Mouse (Mus musculus) CH12.LX (cell line): ENCODE results near the gene Celf2. TPM values are rescaled to one million over a fixed set of nuclear protein-coding genes. Genes with fewer than 3 reads are reported as not detected.

ENCODE experiments used
- DNase-seq: peaks from one replicate; pipeline ENCODE4 v3.0.0-alpha.2; 2013; ENCODE audit errors: extremely low read depth
- H3K27ac ChIP-seq: 2 replicates; pipeline ENCODE4 v1.5.1; 2012; ENCODE audit warnings: low read depth, mild to moderate bottlenecking, control low read depth, moderate library complexity; ENCODE audit not compliant: insufficient read depth
- H3K27me3 ChIP-seq: replicated peaks from 2 replicates; pipeline ENCODE3; 2012; ENCODE audit warnings: inconsistent platforms
- H3K36me3 ChIP-seq, 2 experiments: replicated peaks in 1 of 2; 2 replicates each; pipeline versions ENCODE3 to v1.6.1; 2012; ENCODE audit warnings: inconsistent platforms in 1 of 2, low read length in 1 of 2, mild to moderate bottlenecking in 1 of 2, mixed read lengths in 1 of 2, moderate library complexity in 1 of 2; ENCODE audit not compliant: control insufficient read depth in 1 of 2, insufficient read depth in 1 of 2
- H3K4me1 ChIP-seq, 2 experiments: 2 replicates each; pipeline ENCODE4 v1.6.1; 2012; ENCODE audit warnings: inconsistent platforms in 1 of 2, moderate library complexity in 1 of 2; ENCODE audit not compliant: insufficient read depth in 2 of 2, control insufficient read depth in 1 of 2
- H3K4me2 ChIP-seq: 2 replicates; pipeline ENCODE4 v1.6.1; 2012; ENCODE audit warnings: low read depth, mild to moderate bottlenecking, control low read depth; ENCODE audit not compliant: poor library complexity, insufficient read depth, severe bottlenecking
- H3K4me3 ChIP-seq, 3 experiments: fragments of 150-350 bp in 1 of 3; sonication (generic) in 1 of 3; replicated peaks in 1 of 3; 2 replicates each; pipeline versions ENCODE3 to v1.5.1; 2011 to 2012; ENCODE audit warnings: low read depth in 2 of 3, low read length in 2 of 3, mild to moderate bottlenecking in 2 of 3, moderate library complexity in 2 of 3, control low read depth in 1 of 3, improper control_type of control experiment in 1 of 3, inconsistent platforms in 1 of 3, mixed read lengths in 1 of 3; ENCODE audit not compliant: poor library complexity in 1 of 3
- H3K79me2 ChIP-seq: replicated peaks from 2 replicates; pipeline ENCODE4 v1.6.1; 2012; ENCODE audit warnings: mild to moderate bottlenecking, moderate library complexity; ENCODE audit not compliant: control insufficient read depth, poor library complexity, insufficient read depth, severe bottlenecking; ENCODE audit errors: extremely low read depth
- H3K9ac ChIP-seq: 2 replicates; pipeline ENCODE4 v1.6.1; 2012; ENCODE audit warnings: low read depth, mild to moderate bottlenecking, control low read depth, moderate library complexity; ENCODE audit not compliant: insufficient read depth
- H3K9me3 ChIP-seq: replicated peaks from 2 replicates; pipeline ENCODE3; 2012; ENCODE audit warnings: low read length, inconsistent platforms, mixed read lengths
- BHLHE40 ChIP-seq: IDR thresholded peaks from 2 replicates; pipeline ENCODE4 v1.6.1; 2011; ENCODE audit warnings: mild to moderate bottlenecking, low read depth, low read length, improper control_type of control experiment
- CHD1 ChIP-seq: IDR thresholded peaks from 2 replicates; pipeline ENCODE4 v1.6.1; 2012; ENCODE audit warnings: low read depth, low read length, improper control_type of control experiment, inconsistent platforms
- CHD2 ChIP-seq: IDR thresholded peaks from 2 replicates; pipeline ENCODE4 v1.6.1; 2011; ENCODE audit warnings: low read length, improper control_type of control experiment
- CTCF ChIP-seq, 2 experiments: IDR thresholded peaks in 1 of 2; conservative IDR thresholded peaks in 1 of 2; 2 replicates each; pipeline ENCODE4 v1.5.1; 2011 to 2012; ENCODE audit warnings: low read depth in 2 of 2, low read length in 2 of 2, improper control_type of control experiment in 1 of 2, inconsistent platforms in 1 of 2, mild to moderate bottlenecking in 1 of 2, moderate library complexity in 1 of 2
- E2F4 ChIP-seq: IDR thresholded peaks from 2 replicates; pipeline ENCODE4 v1.6.1; 2011; ENCODE audit warnings: low read depth, low read length, improper control_type of control experiment; ENCODE audit not compliant: insufficient replicate concordance
- ELF1 ChIP-seq: IDR thresholded peaks from 2 replicates; pipeline ENCODE4 v1.6.1; 2014; ENCODE audit warnings: low read depth, mild to moderate bottlenecking, inconsistent platforms, low read length, improper control_type of control experiment
- ETS1 ChIP-seq: conservative IDR thresholded peaks from 2 replicates; pipeline ENCODE4 v1.6.1; 2012; ENCODE audit warnings: low read depth, mild to moderate bottlenecking, inconsistent platforms, low read length, improper control_type of control experiment, moderate library complexity
- HCFC1 ChIP-seq: IDR thresholded peaks from 2 replicates; pipeline ENCODE4 v1.6.1; 2012; ENCODE audit warnings: low read depth, mild to moderate bottlenecking, inconsistent platforms, low read length, improper control_type of control experiment
- JUND ChIP-seq: conservative IDR thresholded peaks from 2 replicates; pipeline ENCODE4 v1.6.1; 2011; ENCODE audit warnings: low read depth, low read length, improper control_type of control experiment
- MAZ ChIP-seq: IDR thresholded peaks from 2 replicates; pipeline ENCODE4 v1.6.1; 2012; ENCODE audit warnings: low read depth, mild to moderate bottlenecking, inconsistent platforms, low read length, improper control_type of control experiment, moderate library complexity
- MEF2A ChIP-seq: IDR thresholded peaks from 2 replicates; pipeline ENCODE4 v1.6.1; 2014; ENCODE audit warnings: low read depth, mild to moderate bottlenecking, inconsistent platforms, low read length, improper control_type of control experiment, borderline replicate concordance
- MXI1 ChIP-seq: IDR thresholded peaks from 2 replicates; pipeline ENCODE4 v1.6.1; 2011; ENCODE audit warnings: mild to moderate bottlenecking, low read depth, low read length, improper control_type of control experiment
- NRF1 ChIP-seq: IDR thresholded peaks from 2 replicates; pipeline ENCODE4 v1.6.1; 2014; ENCODE audit warnings: low read depth, mild to moderate bottlenecking, inconsistent platforms, low read length, improper control_type of control experiment, moderate library complexity
- PAX5 ChIP-seq: IDR thresholded peaks from 2 replicates; pipeline ENCODE4 v1.6.1; 2012; ENCODE audit warnings: low read length, inconsistent platforms, mixed read lengths
- RCOR1 ChIP-seq: conservative IDR thresholded peaks from 2 replicates; pipeline ENCODE4 v1.6.1; 2012; ENCODE audit warnings: low read depth, mild to moderate bottlenecking, inconsistent platforms, low read length, improper control_type of control experiment
- SMC3 ChIP-seq: IDR thresholded peaks from 2 replicates; pipeline ENCODE4 v1.6.1; 2011; ENCODE audit warnings: low read depth, low read length, improper control_type of control experiment
- UBTF ChIP-seq: IDR thresholded peaks from 2 replicates; pipeline ENCODE4 v1.6.1; 2012; ENCODE audit warnings: low read depth, mild to moderate bottlenecking, inconsistent platforms, low read length, improper control_type of control experiment, moderate library complexity
- ZC3H11A ChIP-seq: IDR thresholded peaks from 2 replicates; pipeline ENCODE4 v1.6.1; 2012; ENCODE audit warnings: low read depth, mild to moderate bottlenecking, inconsistent platforms, low read length, improper control_type of control experiment
- ZKSCAN1 ChIP-seq: IDR thresholded peaks from 2 replicates; pipeline ENCODE4 v1.6.1; 2012; ENCODE audit warnings: low read depth, inconsistent platforms, low read length, improper control_type of control experiment, borderline replicate concordance
- dilution Hi-C: fragments of 300-500 bp; cut with MboI; formaldehyde crosslinking; loops from 2 replicates; pipeline ENCODE4 v1.14.3; 2020; ENCODE audit warnings: low sequenced_read_pairs; ENCODE audit not compliant: extremely low pct_unique_long_range_greater_than_20kb, extremely low pct_ligation_motif_present
- in situ Hi-C: fragments of 300-500 bp; cut with MboI; formaldehyde crosslinking; loops from 3 replicates; pipeline ENCODE4 v1.14.3; 2019; ENCODE audit warnings: low sequenced_read_pairs, low pct_ligation_motif_present, low pct_unique_long_range_greater_than_20kb, mixed read lengths
- polyA plus RNA-seq: library from polyadenylated mRNA; unstranded; fragments of >175 nt; gene quantifications from 2 replicates; pipeline ENCODE4 v1.2.1, GENCODE M21; 2012; ENCODE audit warnings: low read depth; ENCODE audit not compliant: insufficient read length
- total RNA-seq, 2 experiments: library from RNA; depleted of rRNA; stranded (reverse); fragments of 300-350 nt in 1 of 2; fragments of >200 nt in 1 of 2; gene quantifications; 2 replicates each; pipeline ENCODE4 v1.2.3; 2012 to 2014

Celf2 gene
- total and polyA plus RNA-seq, 3 experiments: 51.0 to 143 (median 103) TPM

DNA sequence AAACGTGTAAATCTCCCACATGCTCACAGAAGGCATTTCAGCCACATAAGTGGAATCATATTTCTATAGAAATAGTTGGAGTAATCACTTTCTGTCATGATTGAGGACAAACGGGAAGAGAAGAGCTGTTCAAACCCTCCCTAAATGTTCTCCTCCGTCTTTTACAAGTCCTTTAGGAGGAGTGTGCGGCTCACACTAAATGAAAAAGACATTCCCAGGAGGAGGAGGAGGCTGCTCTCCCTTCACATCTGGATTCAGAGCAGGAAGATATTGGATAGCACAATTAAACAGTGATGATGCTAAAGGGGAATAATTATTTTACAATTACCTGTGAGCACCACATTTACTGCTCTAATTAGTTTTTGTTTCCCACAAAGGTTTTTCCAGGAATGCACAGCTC is 642.1 kb downstream of the Celf2 start:
- Histone ChIP-seq H3K36me3 (no peaks in the 10 kb centered on the region), H3K9ac (no peak overlapping the region), H3K4me3 (no peak overlapping the region), H3K4me2 (no peak overlapping the region), H3K27me3 (peaks cover 11% of the 10 kb centered on the region), H3K79me2 (no peaks in the 10 kb centered on the region), H3K9me3 (no peaks in the 10 kb centered on the region), H3K4me1 (peaks cover 0 to 7% of the 10 kb centered on the region in 2 experiments; a peak in 2 of 4 replicates), H3K27ac (no peak overlapping the region)
- in situ Hi-C loops: no loop called here
- no peak for DNase-seq
- dilution Hi-C loops: no loop called here
- TF ChIP-seq MXI1: no peak
- TF ChIP-seq CHD1: no peak
- TF ChIP-seq CTCF (conservative IDR thresholded peaks at IDR 0.05 in 1 of 2, IDR thresholded peaks at IDR 0.05 in 1 of 2; ENCODE audit: low read depth in 2 of 2, low read length in 2 of 2): no peak
- no peak for TF ChIP-seq E2F4
- TF ChIP-seq BHLHE40: no peak
- no peak for TF ChIP-seq JUND
- TF ChIP-seq CHD2: no peak
- TF ChIP-seq MEF2A: no peak

- dilution Hi-C loops: no loop called here
- Histone ChIP-seq H3K27me3 (peaks cover 3% of the 10 kb centered on the region), H3K4me2 (no peak overlapping the region), H3K27ac (no peak overlapping the region), H3K4me1 (peaks cover 0 to 5% of the 10 kb centered on the region in 2 experiments; a peak in 1 of 4 replicates), H3K36me3 (no peaks in the 10 kb centered on the region), H3K9ac (no peak overlapping the region), H3K4me3 (no peak overlapping the region), H3K9me3 (no peaks in the 10 kb centered on the region), H3K79me2 (no peaks in the 10 kb centered on the region)
- TF ChIP-seq ETS1 (no peak), PAX5 (no peak), CTCF (conservative IDR thresholded peaks at IDR 0.05 in 1 of 2, IDR thresholded peaks at IDR 0.05 in 1 of 2; ENCODE audit: low read depth in 2 of 2, low read length in 2 of 2) (no peak), ELF1 (no peak), MXI1 (no peak), RCOR1 (no peak), MAZ (no peak), NRF1 (no peak), UBTF (no peak), ZKSCAN1 (no peak), ZC3H11A (no peak), HCFC1 (no peak), SMC3 (no peak)
- DNase-seq: no peak
- in situ Hi-C loops: no loop called here
These were observed 643.6 kb downstream of the Celf2 start for GRCm38 (mm10) chr2:6865785-6866184.
